Mouse (Mus musculus) heart, postnatal 0 days (tissue): ENCODE results near the gene Hist1h4i. TPM values are rescaled to one million over a fixed set of nuclear protein-coding genes. Genes with fewer than 3 reads are reported as not detected.

Experiments
- ATAC-seq: fragments of 200-750 bp; cut with Nextera tagmentation; 2 replicates; pipeline ENCODE4 v1.8.0; 2017; ENCODE audit warnings: low read depth, moderate number of reproducible peaks, moderate library complexity; ENCODE audit not compliant: insufficient read depth
- DNase-seq: peaks from one replicate; pipeline ENCODE4 v3.0.0-alpha.2; 2016; ENCODE audit warnings: low spot score
- H3K27ac ChIP-seq: fragments of 300-500 bp; sonication (generic); 2 replicates; pipeline ENCODE4 v1.5.1; 2014; ENCODE audit warnings: low read depth, mild to moderate bottlenecking
- H3K27me3 ChIP-seq: fragments of 300-500 bp; sonication (generic); 2 replicates; pipeline ENCODE4 v1.6.1; 2014; ENCODE audit warnings: low read length, mixed read lengths; ENCODE audit not compliant: control insufficient read depth, insufficient read depth
- H3K36me3 ChIP-seq: fragments of 300-500 bp; sonication (generic); replicated peaks from 2 replicates; pipeline ENCODE4 v1.6.1; 2014; ENCODE audit warnings: low read length, mixed read lengths; ENCODE audit not compliant: control insufficient read depth, insufficient read depth
- H3K4me1 ChIP-seq: fragments of 300-500 bp; sonication (generic); 2 replicates; pipeline ENCODE4 v1.6.1; 2014; ENCODE audit warnings: antibody characterized with exemption; ENCODE audit not compliant: control insufficient read depth, insufficient read depth
- H3K4me2 ChIP-seq: fragments of 300-500 bp; sonication (generic); 2 replicates; pipeline ENCODE4 v1.6.1; 2014; ENCODE audit warnings: low read depth, mild to moderate bottlenecking, low read length, moderate library complexity
- H3K4me3 ChIP-seq: fragments of 300-500 bp; sonication (generic); 2 replicates; pipeline ENCODE4 v1.5.1; 2014; ENCODE audit warnings: low read depth, low read length
- H3K9ac ChIP-seq: fragments of 300-500 bp; sonication (generic); replicated peaks from 2 replicates; pipeline ENCODE4 v1.6.1; 2014; ENCODE audit warnings: low read depth, low read length, mixed read lengths
- H3K9me3 ChIP-seq: fragments of 300-500 bp; sonication (generic); replicated peaks from 2 replicates; pipeline ENCODE4 v1.6.1; 2016; ENCODE audit warnings: low read length; ENCODE audit not compliant: control insufficient read depth
- CTCF ChIP-seq: IDR thresholded peaks from 2 replicates; pipeline ENCODE4 v1.5.1; 2016; ENCODE audit warnings: antibody characterized with exemption, control low read depth, low read depth
- EP300 ChIP-seq: IDR thresholded peaks from 2 replicates; pipeline ENCODE4 v1.6.1; 2016; ENCODE audit warnings: antibody characterized with exemption, low read depth
- WGBS: fragments of 180-500 bp; shearing (Covaris S2); extraction: QIAGEN DNeasy Blood & Tissue Kit; methylation state at CpG from one replicate; pipeline ENCODE4 v1.1.7; 2014; 5-methylcytosine and 5-hydroxymethylcytosine counted together
- polyA plus RNA-seq: library from polyadenylated mRNA; unstranded; fragments of >200 nt; fragmentation: Nextera tagmentation; extraction: Ambion mirVana; gene quantifications from 2 replicates; pipeline ENCODE4 v1.2.1, GENCODE M21; 2015
- total RNA-seq: library from RNA; depleted of rRNA; stranded (reverse); fragments of >200 nt; gene quantifications from 2 replicates; pipeline ENCODE4 v1.2.3, GENCODE M21; 2014; ENCODE audit warnings: low replicate concordance

The Hist1h4i gene
- total and polyA plus RNA-seq, 2 experiments from 2014 or later = 4.0 to 29.3 TPM

DNA sequence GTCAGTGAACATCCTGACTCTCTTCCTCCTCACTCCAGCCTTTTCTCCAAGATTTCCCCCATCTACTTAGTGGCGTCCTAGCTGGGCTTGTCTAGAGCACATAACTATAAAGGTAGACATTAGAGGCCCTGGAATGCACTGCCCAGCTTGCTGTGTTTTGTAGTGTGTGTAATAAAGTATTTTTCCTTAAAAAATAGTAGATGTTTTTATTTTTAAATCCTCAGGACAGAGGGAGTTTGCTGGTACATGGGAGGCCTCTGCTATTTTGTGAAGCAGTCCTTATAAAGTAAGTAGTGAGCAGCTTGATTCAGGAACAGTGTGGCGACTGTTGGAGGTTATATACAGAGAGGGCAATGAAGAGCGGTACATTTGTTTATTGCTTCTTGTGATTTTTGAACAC lies 32.5 kb downstream of the Hist1h4i start:
- Histone ChIP-seq H3K9ac (no peak overlapping the region), H3K27me3 (peaks cover 93% of the 10 kb centered on the region), H3K36me3 (no peaks in the 10 kb centered on the region), H3K4me2 (no peak overlapping the region), H3K9me3 (no peaks in the 10 kb centered on the region), H3K4me3 (no peak overlapping the region), H3K27ac (no peak overlapping the region), H3K4me1 (peaks cover 6% of the 10 kb centered on the region)
- no peak for DNase-seq
- no peak for TF ChIP-seq EP300
- TF ChIP-seq CTCF = no peak
- 82% methylated on average over 3 of the region's 3 CpGs for WGBS
- ATAC-seq = no peak

DNA sequence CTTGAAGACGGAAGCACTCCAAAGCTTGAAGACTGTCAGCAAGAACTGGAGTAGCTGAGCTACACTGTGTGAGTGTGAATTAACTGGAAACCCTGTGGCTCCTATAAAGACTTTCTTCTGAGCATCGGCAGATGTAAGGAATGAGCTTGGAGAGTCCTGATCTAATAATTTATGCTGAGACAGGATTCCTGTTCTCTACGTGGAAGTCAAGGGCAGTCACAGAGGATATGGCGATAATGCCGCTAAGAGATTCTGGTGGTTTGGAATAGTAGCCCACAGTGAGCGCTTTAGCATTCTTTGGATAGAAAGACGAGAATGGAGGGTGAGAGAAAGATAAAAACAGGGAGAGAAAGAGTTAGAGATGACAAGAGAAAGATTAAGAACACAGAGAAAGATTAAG lies 33.3 kb downstream of the Hist1h4i start:
- TF ChIP-seq EP300 (no peak), CTCF (no peak)
- WGBS = 56% methylated on average over 7 of the region's 7 CpGs
- H3K4me2 ChIP-seq = no peak overlapping the region
- ATAC-seq (no peak), DNase-seq (no peak)
- no peak overlapping the region for H3K9ac ChIP-seq
- peaks cover 6% of the 10 kb centered on the region for H3K4me1 ChIP-seq
- no peak overlapping the region for H3K4me3 ChIP-seq
- H3K36me3 ChIP-seq = no peaks in the 10 kb centered on the region
- no peaks in the 10 kb centered on the region for H3K9me3 ChIP-seq
- H3K27ac ChIP-seq = no peak overlapping the region
- H3K27me3 ChIP-seq = peaks cover 95% of the 10 kb centered on the region

DNA sequence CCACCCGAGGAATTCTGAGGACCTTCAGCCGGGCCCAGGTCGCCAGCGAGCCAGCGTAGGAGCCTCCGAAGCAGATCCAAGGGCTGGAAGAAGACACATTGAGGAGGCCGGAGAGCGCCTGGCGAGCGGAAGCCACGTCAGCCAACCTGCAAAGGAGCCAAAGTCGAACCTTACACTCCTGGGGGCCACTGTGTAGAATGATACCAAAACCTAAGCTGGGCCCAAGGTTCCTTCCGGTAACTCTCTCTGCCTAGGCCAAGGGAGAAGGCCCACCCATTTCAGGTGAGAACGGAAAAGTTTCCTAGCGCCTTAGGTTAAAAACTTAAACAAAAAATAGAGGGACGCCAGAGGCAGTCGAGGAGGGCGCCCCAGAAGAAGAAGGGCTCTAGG lies 34.0 kb downstream of the Hist1h4i start:
- Histone ChIP-seq H3K4me2 (peak overlapping the region; percentile 97), H3K27ac (no peak overlapping the region), H3K27me3 (peaks cover 95% of the 10 kb centered on the region), H3K9me3 (no peaks in the 10 kb centered on the region), H3K4me3 (peak overlapping the region; percentile 70), H3K4me1 (peaks cover 6% of the 10 kb centered on the region), H3K9ac (no peak overlapping the region), H3K36me3 (no peaks in the 10 kb centered on the region)
- WGBS = 6% methylated on average over 18 of the region's 18 CpGs
- TF ChIP-seq EP300 = no peak
- TF ChIP-seq CTCF = no peak
- DNase-seq = no peak
- no peak for ATAC-seq

DNA sequence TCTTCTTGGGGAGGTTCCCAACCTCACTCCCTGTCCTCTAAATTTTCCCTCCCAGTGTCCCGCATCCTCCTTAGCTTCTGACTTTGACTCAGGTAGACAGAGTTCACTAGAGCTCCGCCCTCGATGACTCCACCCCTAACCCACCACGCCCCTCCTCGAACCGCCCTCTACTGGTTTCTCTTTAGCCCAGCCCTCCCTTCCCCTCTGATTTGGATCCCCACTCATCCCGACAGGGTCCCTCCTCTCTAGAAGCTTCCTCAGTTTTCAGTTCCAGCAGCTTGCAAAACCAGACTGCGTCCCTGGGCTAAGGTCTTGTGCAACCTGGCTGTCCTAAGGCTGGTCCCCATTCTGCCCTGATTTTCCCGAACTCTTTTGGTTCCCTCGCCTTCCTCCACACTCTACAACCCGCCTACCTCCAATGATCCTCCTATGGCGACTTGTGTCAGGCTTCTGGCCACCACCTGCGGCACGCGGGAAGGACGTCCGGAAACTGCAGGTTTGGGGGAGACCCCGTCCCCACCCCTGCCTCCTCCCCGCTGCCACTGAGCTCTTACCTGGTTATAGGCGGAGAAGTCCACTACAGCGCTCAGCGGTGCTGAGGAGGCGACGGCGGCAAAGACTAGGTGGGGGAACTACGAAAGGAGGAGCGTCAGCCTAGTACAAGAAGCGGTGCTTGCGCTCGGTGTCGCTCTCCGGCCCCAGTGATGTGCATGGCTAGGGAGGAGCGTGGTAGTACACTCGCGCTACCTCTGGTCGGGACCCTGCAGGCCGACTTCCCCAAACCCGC lies 34.6 kb downstream of the Hist1h4i start:
- Histone ChIP-seq H3K27me3 (peaks cover 96% of the 10 kb centered on the region), H3K36me3 (no peaks in the 10 kb centered on the region), H3K27ac (no peak overlapping the region), H3K9ac (no peak overlapping the region; the same call in 1 of the 2 replicates), H3K4me2 (peak overlapping the region; percentile 97), H3K9me3 (no peaks in the 10 kb centered on the region), H3K4me1 (peaks cover 6% of the 10 kb centered on the region), H3K4me3 (peak overlapping the region; percentile 70)
- 1% methylated on average over 38 of the region's 38 CpGs for WGBS
- no peak for DNase-seq
- TF ChIP-seq EP300 = no peak
- TF ChIP-seq CTCF = no peak
- peak; percentile 67 for ATAC-seq

DNA sequence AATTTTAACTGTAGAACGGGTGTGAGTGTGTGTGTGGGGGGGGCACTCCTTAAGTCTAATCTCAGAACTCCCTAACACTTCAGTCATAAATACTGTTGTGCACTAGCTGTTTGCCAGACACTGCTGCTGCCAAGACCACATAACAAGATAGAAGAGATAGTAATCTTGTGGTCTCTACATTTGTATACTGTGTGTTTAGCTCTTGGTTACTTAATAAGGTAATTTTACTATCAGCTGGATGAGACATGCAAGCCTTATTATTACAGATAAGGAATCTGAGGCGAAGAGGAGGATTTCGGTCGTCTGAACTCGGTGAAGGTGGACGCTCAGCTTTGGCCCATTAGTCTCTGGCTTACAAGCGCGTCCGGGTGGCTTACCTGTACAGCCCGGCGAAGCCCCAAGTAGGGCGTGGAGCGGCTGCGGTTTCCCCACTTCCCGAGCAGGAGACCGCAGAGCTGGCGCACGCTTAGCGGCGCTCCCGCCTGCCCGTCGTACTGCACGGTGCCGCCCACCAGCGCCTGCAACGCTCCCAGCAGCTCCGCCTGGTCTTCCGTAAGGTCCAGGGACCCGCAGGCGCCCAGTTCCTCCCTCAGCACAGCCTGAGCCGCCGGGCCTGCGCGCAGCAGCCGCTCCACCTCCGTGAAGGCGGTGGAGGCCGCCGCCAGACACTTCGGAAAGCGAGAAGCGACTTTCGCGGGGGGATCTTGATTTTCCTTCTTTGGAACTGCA lies 35.4 kb downstream of the Hist1h4i start:
- H3K4me2 ChIP-seq = peak overlapping the region; percentile 97
- H3K27me3 ChIP-seq = peaks cover 98% of the 10 kb centered on the region
- no peaks in the 10 kb centered on the region for H3K9me3 ChIP-seq
- no peak overlapping the region for H3K27ac ChIP-seq
- H3K4me3 ChIP-seq = peak overlapping the region; percentile 70
- no peak overlapping the region; the same call in 1 of the 2 replicates for H3K9ac ChIP-seq
- H3K36me3 ChIP-seq = no peaks in the 10 kb centered on the region
- DNase-seq (no peak), ATAC-seq (peak; percentile 74)
- H3K4me1 ChIP-seq = peaks cover 6% of the 10 kb centered on the region
- WGBS = 1% methylated on average over 38 of the region's 45 CpGs
- no peak for TF ChIP-seq EP300
